Mouse (Mus musculus) forebrain, embryonic 11.5 days (tissue): ENCODE data around the gene Rpl36al. TPM values are rescaled to one million over a fixed set of nuclear protein-coding genes. Genes with fewer than 3 reads are reported as not detected.

Experiments used
- ATAC-seq: fragments of 200-750 bp; cut with Nextera tagmentation; replicated peaks from 2 replicates; pipeline ENCODE4 v1.8.0; 2017; ENCODE audit warnings: moderate TSS enrichment; ENCODE audit not compliant: low FRiP score
- DNase-seq: peaks from one replicate; pipeline ENCODE4 v3.0.0-alpha.2; 2017; ENCODE audit warnings: low spot score
- H3K27ac ChIP-seq: fragments of 300-500 bp; sonication (generic); 2 replicates; pipeline ENCODE4 v1.5.1; 2014; ENCODE audit warnings: low read depth, low read length
- H3K27me3 ChIP-seq: fragments of 300-500 bp; sonication (generic); 2 replicates; pipeline ENCODE4 v1.6.1; 2014; ENCODE audit warnings: mild to moderate bottlenecking, low read length, mixed read lengths; ENCODE audit not compliant: control insufficient read depth, insufficient read depth
- H3K36me3 ChIP-seq: fragments of 300-500 bp; sonication (generic); 2 replicates; pipeline ENCODE4 v1.6.1; 2014; ENCODE audit warnings: mild to moderate bottlenecking, low read length, moderate library complexity, mixed read lengths; ENCODE audit not compliant: control insufficient read depth, insufficient read depth
- H3K4me1 ChIP-seq: fragments of 300-500 bp; sonication (generic); replicated peaks from 2 replicates; pipeline ENCODE4 v1.6.1; 2014; ENCODE audit warnings: low read length, mixed read lengths; ENCODE audit not compliant: control insufficient read depth, insufficient read depth
- H3K4me2 ChIP-seq: fragments of 300-500 bp; sonication (generic); 2 replicates; pipeline ENCODE4 v1.6.1; 2014; ENCODE audit warnings: low read depth, mild to moderate bottlenecking, low read length, moderate library complexity, mixed read lengths; ENCODE audit not compliant: severe bottlenecking
- H3K4me3 ChIP-seq: fragments of 300-500 bp; sonication (generic); 2 replicates; pipeline ENCODE4 v1.5.1; 2014; ENCODE audit warnings: low read depth, low read length
- H3K9ac ChIP-seq: fragments of 300-500 bp; sonication (generic); 2 replicates; pipeline ENCODE4 v1.6.1; 2014; ENCODE audit warnings: low read length
- H3K9me3 ChIP-seq: fragments of 300-500 bp; sonication (generic); 2 replicates; pipeline ENCODE4 v1.6.1; 2016; ENCODE audit warnings: low read length, mixed read lengths; ENCODE audit not compliant: control insufficient read depth
- WGBS: fragments of 180-500 bp; shearing (Covaris S2); extraction: QIAGEN DNeasy Blood & Tissue Kit; methylation state at CpG from one replicate; pipeline ENCODE4 v1.1.7; 2014; 5-methylcytosine and 5-hydroxymethylcytosine counted together
- polyA plus RNA-seq: library from polyadenylated mRNA; unstranded; fragments of >200 nt; fragmentation: Nextera tagmentation; extraction: Ambion mirVana; gene quantifications from 2 replicates; pipeline ENCODE4 v1.2.1, GENCODE M21; 2014

The Rpl36al gene
- polyA plus RNA-seq, 1 experiment from 2014 or later: 487 TPM

DNA sequence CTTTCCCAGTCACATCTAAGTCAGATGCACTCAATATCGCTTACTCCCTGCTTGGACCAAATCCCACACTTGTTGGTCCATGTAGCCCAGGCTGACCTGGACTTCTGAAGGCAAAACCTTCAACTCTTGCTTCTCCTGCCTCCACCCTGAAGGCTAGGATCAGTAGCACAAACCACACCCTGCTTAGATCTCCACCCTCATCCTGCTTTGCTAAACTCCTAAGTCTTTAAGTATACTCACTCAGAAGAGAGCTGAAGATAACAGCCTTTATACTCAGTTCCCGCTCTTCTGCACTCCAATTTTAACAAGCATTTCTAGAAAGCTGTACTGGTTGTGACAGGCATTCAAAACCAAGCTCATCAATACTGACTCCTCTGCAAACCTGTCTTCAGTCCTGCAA, 26.8 kb downstream of the Rpl36al start:
- H3K9me3 ChIP-seq: no peaks in the 10 kb centered on the region
- ATAC-seq: no peak
- H3K36me3 ChIP-seq: peaks cover 9% of the 10 kb centered on the region; the same call in 1 of the 2 replicates
- no peak overlapping the region for H3K27ac ChIP-seq
- H3K4me2 ChIP-seq: no peak overlapping the region
- H3K27me3 ChIP-seq: no peaks in the 10 kb centered on the region
- no peaks in the 10 kb centered on the region; the same call in 1 of the 2 replicates for H3K4me1 ChIP-seq
- WGBS: 100% methylated on average over 2 of the region's 2 CpGs
- no peak for DNase-seq
- H3K4me3 ChIP-seq: no peak overlapping the region
- no peak overlapping the region for H3K9ac ChIP-seq

DNA sequence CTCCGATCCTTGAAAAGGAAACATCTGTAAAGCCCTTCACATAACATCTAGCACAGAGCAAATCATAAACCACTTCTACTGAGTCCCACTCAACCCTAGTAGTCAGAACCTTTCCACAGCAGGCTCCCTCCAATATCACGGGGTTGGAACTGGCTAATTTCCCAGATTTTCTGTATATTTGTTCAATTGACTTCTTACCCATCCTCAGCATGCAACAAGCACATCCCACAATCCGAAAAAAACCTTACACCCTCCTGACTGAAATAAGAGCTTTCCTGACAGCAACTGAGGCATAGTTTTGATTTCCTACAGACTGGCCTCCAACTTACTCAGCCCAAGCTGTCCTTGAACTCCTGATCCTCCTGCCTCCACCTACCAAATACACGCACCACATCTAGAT, 27.4 kb downstream of the Rpl36al start:
- no peak overlapping the region for H3K9ac ChIP-seq
- H3K27me3 ChIP-seq: no peaks in the 10 kb centered on the region
- ATAC-seq: no peak
- no peak overlapping the region for H3K4me3 ChIP-seq
- 89% methylated on average over 4 of the region's 4 CpGs for WGBS
- no peaks in the 10 kb centered on the region; the same call in 1 of the 2 replicates for H3K4me1 ChIP-seq
- no peak for DNase-seq
- H3K9me3 ChIP-seq: no peaks in the 10 kb centered on the region
- peaks cover 9% of the 10 kb centered on the region; the same call in 1 of the 2 replicates for H3K36me3 ChIP-seq
- no peak overlapping the region for H3K4me2 ChIP-seq
- no peak overlapping the region for H3K27ac ChIP-seq

DNA sequence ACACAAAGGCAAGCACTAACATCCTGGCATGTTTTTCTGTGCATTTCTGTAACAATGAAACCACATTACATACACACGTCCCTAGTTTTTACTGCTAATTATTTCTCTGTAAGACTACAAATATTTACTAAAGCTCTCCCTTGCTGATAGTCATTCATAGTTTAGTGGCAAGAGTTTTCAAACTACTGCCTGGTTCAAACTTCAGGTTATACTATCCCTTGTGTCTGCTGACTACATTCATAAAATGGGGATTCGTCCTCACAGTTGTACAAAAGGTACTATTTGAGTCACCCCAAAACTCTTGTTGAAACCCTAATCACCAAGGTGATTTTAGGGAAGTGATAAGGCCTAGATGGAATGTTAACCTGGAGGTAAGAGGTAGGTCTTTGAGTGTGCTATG, 28.0 kb downstream of the Rpl36al start:
- peaks cover 9% of the 10 kb centered on the region; the same call in 1 of the 2 replicates for H3K36me3 ChIP-seq
- 83% methylated on average over 2 of the region's 2 CpGs for WGBS
- no peak overlapping the region for H3K4me3 ChIP-seq
- no peak overlapping the region for H3K27ac ChIP-seq
- no peaks in the 10 kb centered on the region for H3K27me3 ChIP-seq
- no peak for DNase-seq
- no peak for ATAC-seq
- H3K9me3 ChIP-seq: no peaks in the 10 kb centered on the region
- no peak overlapping the region for H3K4me2 ChIP-seq
- H3K9ac ChIP-seq: no peak overlapping the region
- no peaks in the 10 kb centered on the region; the same call in 1 of the 2 replicates for H3K4me1 ChIP-seq

DNA sequence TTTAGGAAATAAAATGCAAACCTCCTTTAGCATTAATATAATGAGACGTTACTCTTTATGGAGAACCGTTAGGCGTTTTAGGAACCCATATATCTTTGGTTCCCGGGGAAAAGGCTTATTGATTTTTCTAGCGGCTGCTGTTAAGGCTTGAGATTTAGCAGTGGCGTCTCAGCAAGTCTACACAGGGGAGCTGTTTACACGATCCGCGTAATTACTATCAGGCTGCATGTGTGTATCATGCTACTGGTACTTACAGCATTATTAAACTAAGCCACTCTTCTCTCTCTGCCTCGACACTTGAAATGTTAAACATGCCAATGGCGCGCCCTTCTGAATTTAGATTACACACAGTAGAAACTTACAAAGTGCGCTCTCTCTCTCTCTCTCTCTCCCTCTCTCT, 33.8 kb downstream of the Rpl36al start:
- H3K27me3 ChIP-seq: no peaks in the 10 kb centered on the region
- no peak overlapping the region for H3K4me2 ChIP-seq
- no peaks in the 10 kb centered on the region for H3K4me1 ChIP-seq
- no peak overlapping the region for H3K4me3 ChIP-seq
- DNase-seq (no peak), ATAC-seq (no peak)
- WGBS: 88% methylated on average over 13 of the region's 13 CpGs
- no peak overlapping the region for H3K27ac ChIP-seq
- no peaks in the 10 kb centered on the region for H3K9me3 ChIP-seq
- H3K36me3 ChIP-seq: no peaks in the 10 kb centered on the region
- H3K9ac ChIP-seq: no peak overlapping the region

DNA sequence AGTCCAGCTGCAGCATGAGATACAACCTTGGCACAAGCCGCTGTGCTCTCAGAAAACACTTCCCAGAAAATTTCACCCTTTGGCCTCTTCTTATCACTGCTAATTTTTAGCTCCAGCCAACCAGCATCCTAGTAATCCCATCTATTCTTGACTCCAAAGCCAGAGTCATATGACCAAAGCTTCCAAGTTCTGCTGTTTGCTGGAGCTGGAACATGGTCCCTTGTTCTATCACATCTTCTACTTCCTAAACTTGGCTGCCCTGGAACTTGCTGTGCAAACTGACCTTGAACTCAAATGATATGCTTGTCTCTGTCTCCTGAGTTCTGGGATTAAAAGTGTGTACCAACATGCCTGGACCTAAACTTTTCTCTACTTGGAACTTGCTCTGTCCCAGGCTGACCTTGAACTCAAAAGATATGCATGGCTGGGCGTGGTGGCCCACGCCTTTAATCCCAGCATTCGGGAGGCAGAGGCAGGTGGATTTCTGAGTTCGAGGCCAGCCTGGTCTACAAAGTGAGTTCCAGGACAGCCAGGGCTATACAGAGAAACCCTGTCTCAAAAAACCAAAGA, 36.6 kb downstream of the Rpl36al start:
- ATAC-seq: no peak

DNA sequence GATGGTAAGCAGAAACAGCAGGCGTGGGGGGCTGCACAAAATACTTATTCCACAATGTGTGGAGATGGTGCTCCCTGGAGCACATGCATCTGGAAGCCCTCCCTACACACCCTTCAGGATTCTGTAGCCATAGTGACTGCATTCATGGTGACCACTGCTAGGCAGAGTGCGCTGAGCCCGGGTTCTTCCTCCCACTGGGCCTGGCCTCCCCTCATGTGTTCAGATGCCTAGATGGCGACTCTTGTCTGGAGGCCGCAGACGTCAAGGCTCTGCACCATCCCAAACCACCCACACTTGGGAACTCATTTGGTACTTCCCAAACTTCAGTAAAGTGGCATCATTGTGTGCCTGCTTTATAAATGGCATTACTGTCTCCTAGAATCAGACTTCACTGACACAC, 40.4 kb downstream of the Rpl36al start:
- 77% methylated on average over 6 of the region's 6 CpGs for WGBS
- Histone ChIP-seq H3K27ac (no peak overlapping the region), H3K36me3 (no peaks in the 10 kb centered on the region), H3K27me3 (no peaks in the 10 kb centered on the region), H3K9ac (no peak overlapping the region), H3K4me3 (no peak overlapping the region), H3K4me1 (no peaks in the 10 kb centered on the region), H3K4me2 (no peak overlapping the region), H3K9me3 (no peaks in the 10 kb centered on the region)
- DNase-seq (no peak), ATAC-seq (no peak)

More for the DNA sequence above, 36.6 kb downstream of the Rpl36al start:
- WGBS: 92% methylated on average over 5 of the region's 5 CpGs
- Histone ChIP-seq H3K9me3 (no peaks in the 10 kb centered on the region), H3K4me2 (no peak overlapping the region), H3K27ac (no peak overlapping the region), H3K4me3 (no peak overlapping the region), H3K4me1 (no peaks in the 10 kb centered on the region), H3K9ac (no peak overlapping the region), H3K36me3 (no peaks in the 10 kb centered on the region), H3K27me3 (no peaks in the 10 kb centered on the region)
- no peak for DNase-seq

DNA sequence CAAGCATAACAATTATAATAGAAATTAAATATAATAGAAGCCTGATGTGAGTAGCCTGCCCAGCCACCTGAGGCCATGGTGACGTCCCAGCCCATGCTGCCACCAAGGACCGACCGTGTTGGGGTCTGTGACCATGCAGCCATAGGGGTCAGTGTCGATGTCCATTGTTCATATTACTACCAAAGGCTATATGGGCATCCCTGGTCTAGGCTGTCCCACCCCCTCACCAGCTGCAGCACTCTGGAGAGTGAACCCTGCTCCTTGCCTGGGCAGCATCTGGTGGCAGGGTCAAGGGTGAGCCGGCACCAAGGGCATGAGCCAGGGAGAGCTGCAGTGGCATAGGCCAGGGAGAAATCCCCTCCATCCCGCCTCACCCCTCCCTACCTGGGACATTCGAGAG, 44.0 kb downstream of the Rpl36al start:
- DNase-seq (no peak), ATAC-seq (peak; percentile 30; the same call in 1 of the 2 replicates)
- no peak overlapping the region for H3K4me2 ChIP-seq
- H3K4me3 ChIP-seq: no peak overlapping the region
- H3K27me3 ChIP-seq: no peaks in the 10 kb centered on the region
- H3K27ac ChIP-seq: no peak overlapping the region
- no peaks in the 10 kb centered on the region for H3K9me3 ChIP-seq
- no peaks in the 10 kb centered on the region; the same call in 1 of the 2 replicates for H3K36me3 ChIP-seq
- H3K9ac ChIP-seq: no peak overlapping the region
- H3K4me1 ChIP-seq: no peaks in the 10 kb centered on the region
- 90% methylated on average over 7 of the region's 7 CpGs for WGBS

DNA sequence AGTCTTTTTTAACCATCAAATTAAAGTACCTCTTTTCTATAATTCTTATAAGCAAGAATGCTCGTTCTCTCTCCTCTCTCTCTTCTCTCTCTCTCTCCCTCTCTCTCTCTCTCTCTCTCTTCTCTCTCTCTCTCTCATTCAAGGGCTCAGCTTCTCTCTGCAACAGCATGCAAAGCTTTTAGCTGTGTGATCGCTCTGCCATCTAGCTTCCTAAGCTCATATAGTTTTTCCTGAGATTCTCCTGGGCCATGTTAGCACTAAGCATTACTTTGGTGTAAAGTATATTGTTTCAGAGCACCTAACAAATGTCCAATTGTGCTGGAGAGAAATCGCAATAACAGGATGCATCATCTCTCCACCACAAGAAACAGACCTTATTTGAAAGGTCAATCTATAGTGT, 44.7 kb downstream of the Rpl36al start:
- H3K27me3 ChIP-seq: no peaks in the 10 kb centered on the region
- ATAC-seq (no peak), DNase-seq (no peak)
- no peak overlapping the region for H3K27ac ChIP-seq
- no peak overlapping the region for H3K4me3 ChIP-seq
- H3K9ac ChIP-seq: no peak overlapping the region
- WGBS: 94% methylated on average over 3 of the region's 3 CpGs
- H3K36me3 ChIP-seq: no peaks in the 10 kb centered on the region; the same call in 1 of the 2 replicates
- no peak overlapping the region for H3K4me2 ChIP-seq
- H3K9me3 ChIP-seq: no peaks in the 10 kb centered on the region
- no peaks in the 10 kb centered on the region for H3K4me1 ChIP-seq
